Mouse (Mus musculus) ES-Bruce4 (cell line): Measurements from ENCODE around the gene Cmip.

ENCODE experiments used
- CTCF ChIP-seq: IDR thresholded peaks from one replicate; pipeline ENCODE4 v1.8.1; 2011; ENCODE audit warnings: low read depth, low read length
- EP300 ChIP-seq: IDR thresholded peaks from 2 replicates; pipeline ENCODE4 v1.6.1; 2011; ENCODE audit warnings: low read depth, low read length; ENCODE audit not compliant: insufficient read depth
- POLR2A ChIP-seq: IDR thresholded peaks from one replicate; pipeline ENCODE4 v1.8.1; 2011; ENCODE audit warnings: low read length; ENCODE audit not compliant: insufficient read depth

GRCm38 (mm10) chr8:117436786-117437185 lies 179.9 kb downstream of the Cmip start:
- TF ChIP-seq CTCF: no peak
- no peak for TF ChIP-seq POLR2A
- TF ChIP-seq EP300: no peak
